Mouse (Mus musculus) lung, postnatal 36 days (tissue): Measurements from ENCODE around the gene Pgf.

Experiments
- DNase-seq: peaks from one replicate; pipeline ENCODE4 v3.0.0; 2022; ENCODE audit warnings: mixed read lengths

Gene Pgf

DNA sequence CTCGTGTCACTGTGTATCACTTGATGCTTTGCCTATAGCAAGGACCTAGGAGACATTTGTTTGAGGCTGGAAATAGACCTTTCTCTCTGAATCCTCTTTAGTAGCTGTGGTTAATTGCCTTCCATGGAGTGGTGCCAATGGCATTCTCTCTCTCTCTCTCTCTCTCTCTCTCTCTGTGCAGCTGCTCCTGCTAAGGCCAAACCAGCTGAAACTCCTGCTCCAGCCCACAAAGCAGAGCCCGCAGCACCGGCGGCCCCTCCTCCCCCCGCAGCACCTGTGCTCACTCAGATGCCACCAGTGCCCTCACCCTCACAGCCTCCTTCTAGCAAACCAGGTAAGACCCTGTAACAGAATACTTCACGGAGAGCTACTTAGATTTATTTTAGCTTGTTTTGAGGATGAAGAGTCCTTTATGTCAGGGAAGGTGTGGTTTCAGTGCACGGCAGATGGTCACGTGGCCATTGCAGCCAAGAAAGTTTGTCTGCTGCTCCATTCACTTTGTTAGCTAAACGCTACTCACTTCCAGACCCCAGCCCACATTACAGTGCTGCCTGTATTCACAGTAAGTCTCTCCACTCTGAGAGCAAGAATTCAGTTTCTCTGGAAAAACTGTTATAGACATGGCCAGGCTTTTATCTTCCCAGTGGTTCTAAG is 55.7 kb downstream of the Pgf start:
- DNase-seq = no peak
